Mouse (Mus musculus) intestine, embryonic 14.5 days (tissue): ENCODE measurements around the gene Tmem59. TPM values are rescaled to one million over a fixed set of nuclear protein-coding genes. Genes with fewer than 3 reads are reported as not detected.

ENCODE experiments used
- ATAC-seq: fragments of 200-750 bp; cut with Nextera tagmentation; replicated peaks from 2 replicates; pipeline ENCODE4 v1.8.0; 2017; ENCODE audit warnings: low read depth, moderate number of reproducible peaks, moderate TSS enrichment, moderate library complexity; ENCODE audit not compliant: low FRiP score, low TSS enrichment
- DNase-seq: peaks from one replicate; pipeline ENCODE4 v3.0.0-alpha.2; 2018; ENCODE audit warnings: low spot score
- H3K27ac ChIP-seq: fragments of 300-500 bp; sonication (generic); 2 replicates; pipeline ENCODE4 v1.5.1; 2014; ENCODE audit warnings: low read depth, mild to moderate bottlenecking, control low read depth
- H3K27me3 ChIP-seq: fragments of 300-500 bp; sonication (generic); replicated peaks from 2 replicates; pipeline ENCODE4 v1.6.1; 2014; ENCODE audit warnings: low read length, control low read depth; ENCODE audit not compliant: control insufficient read depth, insufficient read depth
- H3K36me3 ChIP-seq: fragments of 300-500 bp; sonication (generic); 2 replicates; pipeline ENCODE4 v1.6.1; 2014; ENCODE audit warnings: low read length, control low read depth; ENCODE audit not compliant: control insufficient read depth, insufficient read depth
- H3K4me1 ChIP-seq: fragments of 300-500 bp; sonication (generic); replicated peaks from 2 replicates; pipeline ENCODE4 v1.6.1; 2014; ENCODE audit warnings: low read length, control low read depth, mixed read lengths; ENCODE audit not compliant: control insufficient read depth, insufficient read depth
- H3K4me2 ChIP-seq: fragments of 300-500 bp; sonication (generic); 2 replicates; pipeline ENCODE4 v1.6.1; 2014; ENCODE audit warnings: low read length
- H3K4me3 ChIP-seq: fragments of 300-500 bp; sonication (generic); 2 replicates; pipeline ENCODE4 v1.5.1; 2014; ENCODE audit warnings: low read depth, low read length, control low read depth, mixed read lengths
- H3K9ac ChIP-seq: fragments of 300-500 bp; sonication (generic); 2 replicates; pipeline ENCODE4 v1.6.1; 2014; ENCODE audit warnings: mild to moderate bottlenecking, low read length
- H3K9me3 ChIP-seq: fragments of 300-500 bp; sonication (generic); 2 replicates; pipeline ENCODE4 v1.6.1; 2016; ENCODE audit warnings: low read length, control low read depth; ENCODE audit not compliant: control insufficient read depth
- WGBS: fragments of 180-500 bp; shearing (Covaris S2); extraction: QIAGEN DNeasy Blood & Tissue Kit; methylation state at CpG from one replicate; pipeline ENCODE4 v1.1.7; 2014; 5-methylcytosine and 5-hydroxymethylcytosine counted together
- polyA plus RNA-seq: library from polyadenylated mRNA; unstranded; fragments of >200 nt; fragmentation: Nextera tagmentation; extraction: Ambion mirVana; gene quantifications from 2 replicates; pipeline ENCODE4 v1.2.1, GENCODE M21; 2014

The Tmem59 gene
- polyA plus RNA-seq, 1 experiment from 2014 or later = 346 TPM

DNA sequence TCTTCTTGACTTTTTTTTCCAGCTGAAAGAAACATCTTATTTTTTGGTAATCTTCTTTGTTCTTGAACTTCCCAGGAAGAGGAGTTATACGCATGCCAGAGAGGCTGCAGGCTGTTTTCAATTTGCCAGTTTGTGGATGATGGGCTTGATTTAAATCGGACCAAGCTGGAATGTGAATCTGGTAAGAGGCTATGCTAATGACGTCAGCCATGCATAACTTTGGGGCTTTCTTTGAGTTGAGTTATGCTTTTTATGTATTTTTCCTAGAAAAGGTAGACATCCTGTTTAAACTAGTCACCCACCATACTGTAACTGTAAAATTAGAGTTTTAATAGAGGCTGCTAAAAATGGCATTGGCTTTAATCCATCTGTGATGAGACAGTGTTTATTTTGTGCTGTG lies 7.5 kb downstream of the Tmem59 start:
- Histone ChIP-seq H3K4me1 (peaks cover 4% of the 10 kb centered on the region; the same call in 1 of the 2 replicates), H3K27me3 (no peaks in the 10 kb centered on the region), H3K4me3 (no peak overlapping the region), H3K9ac (no peak overlapping the region), H3K27ac (no peak overlapping the region), H3K36me3 (peaks cover 44% of the 10 kb centered on the region), H3K4me2 (no peak overlapping the region), H3K9me3 (no peaks in the 10 kb centered on the region)
- ATAC-seq (no peak), DNase-seq (no peak)
- 70% methylated on average over 3 of the region's 3 CpGs for WGBS

DNA sequence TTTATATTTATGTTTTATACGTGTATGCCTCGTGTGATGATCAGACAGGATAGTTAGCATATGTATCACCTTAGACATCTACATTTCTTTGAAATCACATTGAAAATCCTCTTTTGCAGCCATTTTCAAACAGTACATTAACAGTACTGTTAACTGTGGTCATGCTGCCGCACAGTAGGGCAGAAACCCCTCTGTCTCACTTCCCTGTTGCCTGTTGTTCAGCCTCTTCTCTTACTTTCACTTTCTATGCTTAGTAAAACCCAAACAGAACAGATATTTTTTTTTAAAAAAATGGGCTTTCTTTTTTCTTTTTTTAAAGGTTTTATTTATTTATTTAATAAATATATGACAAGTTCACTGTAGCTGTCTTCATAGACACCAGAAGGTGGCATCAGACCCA lies 15.6 kb downstream of the Tmem59 start:
- H3K27ac ChIP-seq = no peak overlapping the region
- 92% methylated on average over 3 of the region's 3 CpGs for WGBS
- ATAC-seq = no peak
- no peak overlapping the region for H3K4me3 ChIP-seq
- DNase-seq = no peak
- H3K4me2 ChIP-seq = no peak overlapping the region
- H3K27me3 ChIP-seq = no peaks in the 10 kb centered on the region
- H3K36me3 ChIP-seq = peaks cover 93% of the 10 kb centered on the region
- H3K9ac ChIP-seq = no peak overlapping the region
- no peaks in the 10 kb centered on the region for H3K9me3 ChIP-seq
- H3K4me1 ChIP-seq = no peaks in the 10 kb centered on the region

- peaks cover 94% of the 10 kb centered on the region for H3K36me3 ChIP-seq
Measured at GRCm38 (mm10) chr4:107196454-107196853, 18.3 kb downstream of the Tmem59 start.

GRCm38 (mm10) chr4:107198072-107198471 lies 19.9 kb downstream of the Tmem59 start:
- H3K4me1 ChIP-seq = no peaks in the 10 kb centered on the region
- 88% methylated on average over 5 of the region's 5 CpGs for WGBS
- no peak for ATAC-seq

More at GRCm38 (mm10) chr4:107196454-107196853, 18.3 kb downstream of the Tmem59 start:
- WGBS = 95% methylated on average over 2 of the region's 2 CpGs
- H3K4me1 ChIP-seq = no peaks in the 10 kb centered on the region
- no peaks in the 10 kb centered on the region for H3K27me3 ChIP-seq
- H3K4me2 ChIP-seq = no peak overlapping the region
- no peaks in the 10 kb centered on the region for H3K9me3 ChIP-seq
- ATAC-seq (no peak), DNase-seq (no peak)
- H3K4me3 ChIP-seq = no peak overlapping the region
- no peak overlapping the region for H3K9ac ChIP-seq
- H3K27ac ChIP-seq = no peak overlapping the region

GRCm38 (mm10) chr4:107201779-107202178 lies 23.6 kb downstream of the Tmem59 start:
- Histone ChIP-seq H3K9ac (no peak overlapping the region), H3K4me3 (no peak overlapping the region), H3K36me3 (peaks cover 87% of the 10 kb centered on the region), H3K4me1 (no peaks in the 10 kb centered on the region), H3K27me3 (no peaks in the 10 kb centered on the region), H3K27ac (no peak overlapping the region), H3K9me3 (no peaks in the 10 kb centered on the region), H3K4me2 (no peak overlapping the region)
- ATAC-seq = no peak
- 93% methylated on average over 3 of the region's 3 CpGs for WGBS
- no peak for DNase-seq

More at GRCm38 (mm10) chr4:107198072-107198471, 19.9 kb downstream of the Tmem59 start:
- Histone ChIP-seq H3K9ac (no peak overlapping the region), H3K27me3 (no peaks in the 10 kb centered on the region), H3K9me3 (no peaks in the 10 kb centered on the region), H3K27ac (no peak overlapping the region), H3K4me2 (no peak overlapping the region), H3K36me3 (peaks cover 97% of the 10 kb centered on the region), H3K4me3 (no peak overlapping the region)
- no peak for DNase-seq

DNA sequence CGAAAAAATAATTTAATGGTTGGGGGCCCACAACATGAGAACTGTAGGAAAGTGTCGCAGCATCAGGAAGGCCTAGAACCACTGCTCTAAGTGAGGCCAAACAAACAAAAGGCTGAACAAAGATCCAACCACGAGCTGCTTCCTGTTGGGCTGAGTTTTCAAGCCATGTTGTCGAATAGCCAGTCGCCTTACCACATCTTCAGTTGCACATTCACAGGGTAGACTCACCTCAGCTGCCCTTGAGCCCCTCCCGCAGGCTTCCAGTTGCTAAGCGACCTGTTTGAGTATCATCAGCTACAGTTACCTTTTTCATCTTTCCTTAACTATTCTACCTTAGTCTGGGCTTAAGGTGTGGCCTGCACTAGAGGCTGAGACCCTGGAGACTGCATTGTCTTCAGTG lies 24.8 kb downstream of the Tmem59 start:
- Histone ChIP-seq H3K36me3 (peaks cover 83% of the 10 kb centered on the region), H3K4me2 (no peak overlapping the region), H3K9me3 (no peaks in the 10 kb centered on the region), H3K9ac (no peak overlapping the region), H3K27ac (no peak overlapping the region), H3K4me1 (no peaks in the 10 kb centered on the region), H3K27me3 (no peaks in the 10 kb centered on the region), H3K4me3 (no peak overlapping the region)
- WGBS = 83% methylated on average over 7 of the region's 7 CpGs
- ATAC-seq (no peak), DNase-seq (no peak)

DNA sequence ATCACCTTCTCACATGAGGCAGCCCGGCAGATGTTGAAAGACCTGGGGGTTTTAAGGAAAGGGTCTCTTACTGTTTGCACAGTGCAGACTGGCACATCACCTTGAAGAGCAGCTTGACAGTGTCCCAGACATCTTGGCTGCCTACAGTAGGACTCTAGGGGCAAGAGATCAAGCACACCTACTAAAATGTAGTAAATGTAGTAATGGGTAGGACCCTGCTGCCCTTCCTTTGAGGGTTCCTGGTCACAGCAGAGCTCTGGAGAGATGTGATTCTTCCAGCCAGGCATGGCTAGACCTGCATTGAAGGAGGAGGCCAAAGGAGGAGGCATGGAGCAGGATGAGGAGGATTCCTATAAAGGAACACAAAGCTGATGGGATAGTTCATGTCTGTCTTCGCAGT lies 28.8 kb downstream of the Tmem59 start:
- peaks cover 48% of the 10 kb centered on the region for H3K36me3 ChIP-seq
- H3K9me3 ChIP-seq = no peaks in the 10 kb centered on the region
- no peak overlapping the region for H3K4me2 ChIP-seq
- WGBS = 94% methylated on average over 2 of the region's 2 CpGs
- no peak overlapping the region for H3K27ac ChIP-seq
- no peaks in the 10 kb centered on the region for H3K27me3 ChIP-seq
- ATAC-seq = no peak
- H3K4me1 ChIP-seq = no peaks in the 10 kb centered on the region
- H3K9ac ChIP-seq = no peak overlapping the region
- no peak for DNase-seq
- H3K4me3 ChIP-seq = no peak overlapping the region

GRCm38 (mm10) chr4:107208880-107209279 lies 30.7 kb downstream of the Tmem59 start, which contains the start of gene Ldlrad1:
Ldlrad1 (plus strand) TSS chr4:107209180.
- Histone ChIP-seq H3K36me3 (peaks cover 32% of the 10 kb centered on the region), H3K4me1 (no peaks in the 10 kb centered on the region), H3K4me2 (no peak within 1 kb of the TSS), H3K9ac (no peak within 1 kb of the TSS), H3K9me3 (no peaks in the 10 kb centered on the region), H3K27me3 (no peaks in the 10 kb centered on the region), H3K4me3 (no peak within 1 kb of the TSS), H3K27ac (no peak within 1 kb of the TSS)
- DNase-seq = no peak
- WGBS = 78% methylated on average over 3 of the region's 3 CpGs
- ATAC-seq = no peak

GRCm38 (mm10) chr4:107210483-107211097 lies 32.4 kb downstream of the Tmem59 start:
- DNase-seq (no peak), ATAC-seq (no peak)
- Histone ChIP-seq H3K4me3 (no peak overlapping the region), H3K4me1 (no peaks in the 10 kb centered on the region), H3K27me3 (no peaks in the 10 kb centered on the region), H3K36me3 (peaks cover 19% of the 10 kb centered on the region), H3K4me2 (no peak overlapping the region), H3K9ac (no peak overlapping the region), H3K27ac (no peak overlapping the region), H3K9me3 (no peaks in the 10 kb centered on the region)
- WGBS = 40% methylated on average over 5 of the region's 5 CpGs
